Mouse (Mus musculus) brain, embryonic 14.5 days (tissue): Measurements from ENCODE around the gene Blmh.

ENCODE experiments used
- CTCF ChIP-seq: fragments of 200-500 bp; IDR thresholded peaks from 2 replicates; pipeline ENCODE4 v1.5.1; 2012; ENCODE audit warnings: inconsistent platforms, mild to moderate bottlenecking, moderate library complexity, borderline replicate concordance; ENCODE audit not compliant: insufficient read depth, insufficient read length; ENCODE audit errors: extremely low read depth
- POLR2A ChIP-seq: fragments of 200-500 bp; IDR thresholded peaks from 2 replicates; pipeline ENCODE4 v1.6.1; 2012; ENCODE audit warnings: mild to moderate bottlenecking, inconsistent platforms, borderline replicate concordance; ENCODE audit not compliant: poor library complexity, insufficient read depth, insufficient read length, severe bottlenecking; ENCODE audit errors: extremely low read depth

- no peak for TF ChIP-seq POLR2A
- TF ChIP-seq CTCF: no peak
These were observed 40.2 kb upstream of the Blmh start for GRCm38 (mm10) chr11:76884451-76884850.
